17 mouse cellular contexts compared by ENCODE assay signal in genomic region chr10:113369232-113369631, GRCm38 (mm10).
A peak's percentile ranks its signal among the peaks of the same experiment; 100 is the strongest.
DNase-seq lines count a peak whose midpoint lies in the region; ATAC-seq and TF ChIP-seq lines count a peak whose summit lies in the region.
"Had no signal": no experiment of that assay in that cellular context is flagged by ENCODE, and none has a peak within 500 bp of the region (broad histone marks: within the 10 kb centered on the region; RNA-seq: fewer than 3 reads in every experiment).

No protein-coding gene starts in this region.

- no peaks in the 10 kb centered on the region for H3K9me3 ChIP-seq in forebrain, postnatal 0 days (ENCODE audit: low read length)
- no peaks in the 10 kb centered on the region for H3K9me3 ChIP-seq in forebrain, embryonic 15.5 days
- H3K9me3 ChIP-seq in lung, embryonic 16.5 days (ENCODE audit: control insufficient read depth, low read length), result no peaks in the 10 kb centered on the region
- H3K9me3 ChIP-seq: embryonic facial prominence, embryonic 10.5 days; embryonic facial prominence, embryonic 12.5 days had no signal

- 66% methylated on average over 6 of the region's 6 CpGs for WGBS in forebrain, postnatal 0 days
- 84% methylated on average over 6 of the region's 6 CpGs for WGBS in forebrain, embryonic 15.5 days
- WGBS in lung, embryonic 16.5 days, result 73% methylated on average over 6 of the region's 6 CpGs

- peak; percentile 74 for ATAC-seq in forebrain, postnatal 0 days
- ATAC-seq in forebrain, embryonic 15.5 days (replicated peaks), result no peak
- ATAC-seq in lung, embryonic 16.5 days (ENCODE audit: low read depth), result no peak
- ATAC-seq: forebrain, embryonic 14.5 days had no signal

- no peaks in the 10 kb centered on the region for H3K36me3 ChIP-seq in forebrain, postnatal 0 days (ENCODE audit: insufficient read depth)
- no peaks in the 10 kb centered on the region for H3K36me3 ChIP-seq in forebrain, embryonic 15.5 days
- no peaks in the 10 kb centered on the region for H3K36me3 ChIP-seq in lung, embryonic 16.5 days (ENCODE audit: control insufficient read depth, insufficient read depth, low read length)
- H3K36me3 ChIP-seq: embryonic facial prominence, embryonic 10.5 days; embryonic facial prominence, embryonic 12.5 days had no signal

- no peaks in the 10 kb centered on the region for H3K4me1 ChIP-seq in forebrain, postnatal 0 days (ENCODE audit: insufficient read depth)
- H3K4me1 ChIP-seq in forebrain, embryonic 15.5 days, result no peaks in the 10 kb centered on the region
- H3K4me1 ChIP-seq in lung, embryonic 16.5 days (replicated peaks; ENCODE audit: control insufficient read depth, insufficient read depth, low read length), result no peaks in the 10 kb centered on the region
- H3K4me1 ChIP-seq: embryonic facial prominence, embryonic 10.5 days; embryonic facial prominence, embryonic 12.5 days had no signal

- no peak overlapping the region for H3K27ac ChIP-seq in forebrain, postnatal 0 days (ENCODE audit: low read depth, low read length)
- H3K27ac ChIP-seq in forebrain, embryonic 15.5 days (replicated peaks), result no peak overlapping the region
- H3K27ac ChIP-seq in lung, embryonic 16.5 days (ENCODE audit: low read length), result peak overlapping the region; percentile 22; the same call in 1 of the 2 replicates
- no peak overlapping the region for H3K27ac ChIP-seq in gastrocnemius, adult 2 months
- H3K27ac ChIP-seq: embryonic facial prominence, embryonic 10.5 days; embryonic facial prominence, embryonic 12.5 days had no signal

- DNase-seq in forebrain, postnatal 0 days, result peak; percentile 55
- DNase-seq in lung, postnatal 36 days, result no peak
- DNase-seq in brain, embryonic 18.5 days (ENCODE audit: low read depth, low spot score), result peak; percentile 26
- DNase-seq in gastrocnemius, adult 2 months, result no peak
- DNase-seq: adrenal gland, adult 2 months; adrenal gland, postnatal 10 days; adrenal gland, postnatal 25 days; cerebellum, adult 11 months; cerebellum, adult 18-20 months; cerebellum, adult 8-10 months; cerebellum, adult 9-11 months; cerebellum, postnatal 25 days had no signal

- no peak overlapping the region for H3K9ac ChIP-seq in forebrain, postnatal 0 days
- H3K9ac ChIP-seq in forebrain, embryonic 15.5 days (replicated peaks), result no peak overlapping the region
- no peak overlapping the region for H3K9ac ChIP-seq in lung, embryonic 16.5 days (ENCODE audit: low read length)
- H3K9ac ChIP-seq: embryonic facial prominence, embryonic 12.5 days had no signal

- no peaks in the 10 kb centered on the region for H3K27me3 ChIP-seq in forebrain, postnatal 0 days (ENCODE audit: insufficient read depth, low read length)
- no peaks in the 10 kb centered on the region for H3K27me3 ChIP-seq in forebrain, embryonic 15.5 days
- H3K27me3 ChIP-seq in lung, embryonic 16.5 days (ENCODE audit: control insufficient read depth, insufficient read depth, low read depth, low read length), result no peaks in the 10 kb centered on the region
- H3K27me3 ChIP-seq: embryonic facial prominence, embryonic 12.5 days had no signal

- no peak overlapping the region for H3K4me3 ChIP-seq in forebrain, postnatal 0 days (ENCODE audit: low read depth, low read length)
- H3K4me3 ChIP-seq in forebrain, embryonic 15.5 days, result no peak overlapping the region
- no peak overlapping the region for H3K4me3 ChIP-seq in lung, embryonic 16.5 days (ENCODE audit: low read length)
- no peak overlapping the region for H3K4me3 ChIP-seq in gastrocnemius, adult 2 months
- H3K4me3 ChIP-seq: embryonic facial prominence, embryonic 10.5 days; embryonic facial prominence, embryonic 12.5 days had no signal

- TF ChIP-seq CTCF in forebrain, postnatal 0 days (IDR thresholded peaks at IDR 0.05; ENCODE audit: low read depth), result no peak
- no peak for TF ChIP-seq CTCF in gastrocnemius, adult 2 months (IDR thresholded peaks at IDR 0.05)

- H3K4me2 ChIP-seq in forebrain, postnatal 0 days (ENCODE audit: low read depth), result no peak overlapping the region
- H3K4me2 ChIP-seq in forebrain, embryonic 15.5 days (replicated peaks), result no peak overlapping the region
- H3K4me2 ChIP-seq in lung, embryonic 16.5 days (ENCODE audit: low read depth, low read length), result no peak overlapping the region
- H3K4me2 ChIP-seq: embryonic facial prominence, embryonic 12.5 days had no signal

- intact Hi-C loops in gastrocnemius, adult 2 months (cut with DNase I), result no loop called here

Comparison
In these comparisons a context has a peak if more than half of its experiments do, and no peak if none do; other contexts are left out.
1. DNase-seq: peak in forebrain, postnatal 0 days (single experiment) and brain, embryonic 18.5 days (single experiment); none in lung, postnatal 36 days (single experiment) and gastrocnemius, adult 2 months (single experiment).